Mouse (Mus musculus): ENCODE results near the gene Gm44511.

Gene Gm44511

DNA sequence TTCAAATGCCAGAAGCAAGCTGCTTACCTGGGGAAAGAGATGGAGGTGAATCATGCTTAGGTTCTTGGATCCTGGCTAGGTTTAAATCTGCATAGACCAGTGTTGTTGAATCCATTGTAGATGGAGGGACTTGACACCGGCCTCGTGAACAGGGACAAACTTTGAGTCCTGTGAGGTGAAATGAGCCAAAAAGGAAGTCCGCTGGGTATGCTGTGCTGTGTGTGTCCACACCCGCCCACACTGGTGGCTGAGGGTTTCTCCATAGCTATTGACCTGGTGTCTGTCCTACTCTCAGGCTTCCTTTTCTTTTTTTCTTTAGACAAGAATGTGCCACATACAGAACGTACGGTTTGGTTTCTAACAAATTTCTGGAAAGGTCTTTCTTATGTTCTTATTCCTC, at the start of gene Gm44511, which contains the start of gene Klrb1b:
Gene Gm44511 (minus strand): TSS at position 184 of the 400 bp plus-strand sequence.
Gene Klrb1b (minus strand): TSS at position 200 of the 400 bp plus-strand sequence.
- DNase-seq (ENCODE audit: low spot score in 2 of 2), result no peak

- no peak for DNase-seq (ENCODE audit: low spot score in 2 of 2)
Measured at GRCm38 (mm10) chr6:128871910-128872610, 45.9 kb upstream of the Gm44511 start.

GRCm38 (mm10) chr6:128868861-128869260, 42.7 kb upstream of the Gm44511 start:
- no peak for DNase-seq (ENCODE audit: low spot score in 2 of 2)

DNA sequence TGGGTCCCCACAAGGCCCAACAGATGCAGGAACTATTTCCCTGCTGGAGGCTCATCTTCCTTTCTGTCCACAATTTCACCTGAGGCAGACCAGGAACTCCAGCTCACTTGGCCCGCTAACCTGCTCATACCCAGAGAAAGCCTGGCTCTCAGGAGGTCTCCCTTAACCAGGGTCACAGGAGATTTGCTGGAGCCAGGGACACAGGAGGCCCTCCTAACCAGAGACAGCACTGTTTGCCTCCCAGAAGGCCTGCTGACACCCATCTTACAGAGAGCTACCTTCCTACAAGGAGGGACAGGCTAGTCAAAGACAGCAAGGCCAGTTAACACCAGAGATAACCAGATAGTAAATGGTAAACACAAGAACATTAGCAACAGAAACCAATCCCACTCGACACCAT, 31.9 kb upstream of the Gm44511 start:
- no peak for DNase-seq (ENCODE audit: low spot score in 2 of 2)

DNA sequence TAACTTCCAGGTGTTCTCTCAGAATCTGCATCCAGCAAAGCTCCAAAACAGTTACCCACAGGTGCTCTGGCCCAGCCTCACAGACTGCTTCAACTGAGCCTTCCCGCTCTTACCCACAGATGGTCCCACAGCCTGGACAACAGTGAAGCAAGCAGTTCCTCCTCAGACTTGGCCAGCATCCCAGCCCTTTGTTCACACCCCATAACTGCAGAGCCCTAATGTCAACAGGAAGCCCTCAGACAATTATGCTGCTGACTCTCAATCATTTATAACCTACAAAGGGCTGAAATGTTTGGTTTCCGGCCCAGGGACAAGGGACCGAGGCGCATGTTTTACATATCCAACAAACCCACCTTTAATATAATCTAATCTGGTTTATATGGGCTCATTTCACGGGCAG, 30.1 kb upstream of the Gm44511 start:
- no peak for DNase-seq (ENCODE audit: low spot score in 2 of 2)

- no peak for DNase-seq (ENCODE audit: low spot score in 2 of 2)
Measured at GRCm38 (mm10) chr6:128855477-128855876, 29.4 kb upstream of the Gm44511 start.

DNA sequence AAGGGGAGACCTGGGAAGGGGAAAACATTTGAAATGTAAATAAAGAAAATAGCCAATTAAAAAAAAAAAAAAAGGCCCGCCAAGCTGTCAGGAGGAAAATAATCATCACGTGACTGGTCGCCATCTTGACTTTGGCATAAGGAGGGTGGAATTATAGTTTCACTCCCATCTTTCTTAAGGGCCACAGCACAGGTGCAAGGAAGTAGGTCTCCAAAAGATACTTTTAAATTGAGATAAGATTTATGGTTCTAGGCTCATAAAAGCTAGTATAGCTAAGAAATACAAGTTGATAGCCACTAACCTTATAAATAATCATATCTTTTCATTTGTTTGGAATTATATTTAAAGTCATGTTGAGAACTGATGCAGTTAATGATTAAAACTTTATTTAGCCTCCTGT, 28.8 kb upstream of the Gm44511 start:
- no peak for DNase-seq (ENCODE audit: low spot score in 2 of 2)

- peak; percentile 46 to 69 for DNase-seq (ENCODE audit: low spot score in 2 of 2)
Measured at GRCm38 (mm10) chr6:128854024-128854820, 28.1 kb upstream of the Gm44511 start.

DNA sequence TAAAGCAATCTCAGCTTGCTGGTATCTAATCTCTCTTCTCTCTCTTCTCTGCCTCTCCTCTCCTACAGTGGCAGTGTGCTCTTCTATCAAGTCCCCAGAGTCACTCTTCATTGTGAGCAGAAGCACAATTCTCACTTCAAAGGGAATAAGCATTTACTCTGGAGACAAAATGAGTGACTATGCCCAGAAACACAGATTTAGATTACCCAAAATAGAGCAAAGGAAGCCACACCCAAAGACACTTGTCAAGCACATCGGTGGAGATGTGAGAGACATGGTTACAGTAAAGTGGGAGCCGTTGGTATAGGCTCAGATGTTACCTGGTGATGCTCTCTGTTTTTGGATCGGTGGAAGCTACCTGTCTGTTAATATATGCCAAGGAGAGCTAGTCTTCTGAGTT, 26.7 kb upstream of the Gm44511 start:
- DNase-seq (ENCODE audit: low spot score in 2 of 2), result no peak

GRCm38 (mm10) chr6:128851151-128851550, 25.0 kb upstream of the Gm44511 start:
- DNase-seq (ENCODE audit: low spot score in 2 of 2), result no peak

DNA sequence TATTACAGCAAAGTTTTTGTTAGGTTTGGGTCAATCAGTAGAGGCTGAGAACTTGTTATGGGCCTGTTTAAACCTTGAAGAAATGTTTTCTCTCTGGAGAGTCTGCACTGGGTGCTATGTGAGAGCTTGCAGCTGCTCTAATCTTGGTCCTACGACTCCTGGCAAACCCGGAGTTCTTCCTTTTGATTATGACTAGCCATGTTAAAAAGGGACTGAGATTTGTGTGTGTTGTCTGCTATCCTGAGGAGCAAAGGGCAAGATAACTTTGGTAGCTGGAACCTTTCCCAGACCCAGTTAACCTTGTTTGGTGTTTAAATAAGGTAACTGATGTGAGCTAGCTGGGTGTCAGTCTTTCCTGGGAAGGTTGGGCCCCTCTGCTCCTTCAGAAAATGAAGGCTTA, 24.6 kb upstream of the Gm44511 start:
- DNase-seq (ENCODE audit: low spot score in 2 of 2), result no peak

- DNase-seq (ENCODE audit: low spot score in 2 of 2), result no peak
Measured at GRCm38 (mm10) chr6:128849902-128850301, 23.8 kb upstream of the Gm44511 start.

GRCm38 (mm10) chr6:128847401-128847800, 21.3 kb upstream of the Gm44511 start:
- no peak for DNase-seq (ENCODE audit: low spot score in 2 of 2)

GRCm38 (mm10) chr6:128845998-128846542, 20.0 kb upstream of the Gm44511 start:
- no peak for DNase-seq (ENCODE audit: low spot score in 2 of 2)

GRCm38 (mm10) chr6:128845319-128845979, 19.3 kb upstream of the Gm44511 start:
- DNase-seq (ENCODE audit: low spot score in 2 of 2), result peak; percentile 77 to 78

DNA sequence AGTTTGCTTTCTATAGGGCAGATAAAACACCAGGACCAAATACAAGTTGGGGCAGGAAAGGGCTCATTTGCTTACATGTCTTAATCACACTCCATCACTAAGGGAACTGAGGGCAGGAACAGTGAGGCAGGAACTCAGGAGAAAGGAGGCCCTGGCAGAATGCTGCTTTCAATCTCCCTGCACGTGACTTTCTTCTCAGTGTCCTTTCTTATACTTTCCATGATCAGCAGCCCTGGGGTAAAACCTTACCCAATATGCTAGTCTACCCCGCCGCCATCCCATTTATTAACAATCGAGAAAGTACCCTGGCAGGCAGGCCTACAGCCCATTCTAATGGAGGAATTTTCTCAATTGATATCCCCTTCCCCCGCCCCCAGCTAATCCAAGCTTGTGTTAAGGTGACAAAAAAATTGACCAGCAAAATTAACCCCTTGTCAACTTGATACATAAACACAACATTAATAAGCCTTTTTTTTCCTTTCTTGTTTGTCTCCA, 18.5 kb upstream of the Gm44511 start:
- DNase-seq (ENCODE audit: low spot score in 2 of 2), result no peak

GRCm38 (mm10) chr6:128844131-128844530, 18.0 kb upstream of the Gm44511 start:
- DNase-seq (ENCODE audit: low spot score in 2 of 2), result no peak

GRCm38 (mm10) chr6:128843479-128843992, 17.4 kb upstream of the Gm44511 start:
- DNase-seq (ENCODE audit: low spot score in 2 of 2), result peak in 1 of 2 experiments; percentile 31

DNA sequence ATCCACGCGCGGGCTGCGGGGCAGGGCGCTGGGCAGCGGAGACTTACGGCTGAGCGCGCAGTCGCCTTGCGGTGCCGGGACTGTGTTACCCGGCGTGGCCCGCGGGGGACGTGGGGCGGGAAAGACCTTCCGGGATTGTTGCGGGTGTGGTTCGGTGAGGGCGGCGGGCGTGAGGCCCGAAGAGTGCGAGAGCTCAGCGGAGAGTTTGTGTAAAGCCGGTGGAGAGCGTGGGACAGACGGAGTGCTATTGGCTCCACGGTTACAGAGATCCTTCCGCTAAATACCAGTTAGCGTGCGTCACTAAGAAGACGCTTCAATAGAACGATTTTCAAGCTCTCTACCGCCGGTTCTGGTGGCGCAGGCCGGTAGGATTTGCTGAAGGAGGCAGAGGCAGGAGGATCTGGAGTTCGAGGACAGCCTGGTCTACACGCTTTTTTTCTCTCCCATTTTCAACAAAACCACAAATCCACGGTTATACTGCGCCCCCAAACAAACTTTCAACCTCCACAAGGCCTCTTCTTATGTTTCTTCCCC, 16.9 kb upstream of the Gm44511 start:
- DNase-seq (ENCODE audit: low spot score in 2 of 2), result peak; percentile 95 to 97

DNA sequence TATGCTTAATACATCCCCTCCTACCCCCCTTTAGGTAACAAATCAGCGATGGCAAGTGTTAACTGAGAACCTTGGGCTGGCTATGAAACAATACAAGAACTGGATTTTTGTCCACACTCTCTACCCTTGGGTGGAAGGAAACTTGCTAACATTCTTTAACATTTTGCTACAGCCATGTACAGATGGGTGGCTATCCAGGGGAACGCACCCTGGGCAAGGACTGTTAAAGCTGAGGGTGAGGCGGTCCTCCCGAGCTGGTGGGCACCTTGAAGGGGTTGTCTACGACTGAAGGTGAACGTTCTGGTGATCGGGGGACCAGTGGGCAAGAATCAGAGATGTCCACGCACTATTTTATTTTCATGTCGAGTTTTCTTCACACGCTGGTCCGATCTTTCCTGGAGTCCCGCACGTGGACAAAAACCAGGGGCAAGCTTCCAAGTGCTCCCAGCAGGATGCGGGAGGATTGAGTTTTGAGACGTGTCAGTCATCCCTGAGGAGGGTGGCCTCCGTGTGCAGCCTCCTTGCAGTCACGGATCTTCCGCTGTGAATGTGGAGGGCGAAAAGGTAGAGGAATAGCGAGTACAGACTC, 16.3 kb upstream of the Gm44511 start:
- no peak for DNase-seq (ENCODE audit: low spot score in 2 of 2)

All from frontal cortex, postnatal 36 days (tissue).